Mouse (Mus musculus): ENCODE results near the gene Ttpal. TPM values are rescaled to one million over a fixed set of nuclear protein-coding genes. Genes with fewer than 3 reads are reported as not detected.
A peak's percentile ranks its signal among the peaks of the same experiment; 100 is the strongest.
"Not testable (repeated sequence)": the region's sequence is repeated elsewhere in the genome, so short reads cannot be mapped to it uniquely, and the experiment has no call there.

Ttpal gene
- polyA plus RNA-seq, 1 experiment from 2014 or later = 29.9 TPM

GRCm38 (mm10) chr2:163642685-163643575 is 40.8 kb downstream of the Ttpal start:
- Histone ChIP-seq H3K27ac (replicated peaks) (0 out of 2 replicates have a peak overlapping the region, but pooled peaks have one; percentile 28), H3K4me3 (peak overlapping the region; percentile 80), H3K9me3 (replicated peaks) (no peaks in the 10 kb centered on the region), H3K36me3 (peaks cover 19% of the 10 kb centered on the region), H3K27me3 (ENCODE audit: low read depth, poor library complexity, severe bottlenecking) (no peaks in the 10 kb centered on the region), H3K4me1 (peaks cover 17% of the 10 kb centered on the region)
- 93% methylated on average over 30 of the region's 30 CpGs for WGBS
- no peak for DNase-seq (ENCODE audit: low spot score)

- Histone ChIP-seq H3K27ac (replicated peaks) (peak overlapping the region; percentile 94; the same call in 1 of the 2 replicates), H3K4me1 (peaks cover 17% of the 10 kb centered on the region), H3K27me3 (ENCODE audit: low read depth, poor library complexity, severe bottlenecking) (no peaks in the 10 kb centered on the region), H3K9me3 (replicated peaks) (no peaks in the 10 kb centered on the region), H3K4me3 (peak overlapping the region; percentile 80), H3K36me3 (peaks cover 19% of the 10 kb centered on the region)
- WGBS = 91% methylated on average over 2 of the region's 2 CpGs
- no peak for DNase-seq (ENCODE audit: low spot score)
Observed at GRCm38 (mm10) chr2:163643576-163643971, 41.5 kb downstream of the Ttpal start.

DNA sequence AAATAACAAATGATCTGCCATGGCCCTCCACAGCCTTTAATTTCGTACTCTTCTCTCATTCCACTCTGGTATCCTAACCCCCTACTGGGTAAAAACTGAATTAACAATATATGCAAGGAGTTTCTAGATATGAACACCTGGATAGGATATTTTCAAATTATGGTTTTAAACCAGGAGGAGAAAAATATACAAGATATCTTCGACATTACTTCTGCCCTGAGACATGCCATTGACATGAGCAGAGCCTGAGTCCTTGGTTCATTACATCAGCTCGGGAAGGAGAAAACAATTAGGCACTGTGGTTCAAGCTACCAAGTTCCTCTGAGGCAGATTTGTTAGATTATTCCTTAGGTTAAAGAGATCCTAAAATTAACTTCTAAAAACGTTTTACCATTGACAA is 41.9 kb downstream of the Ttpal start:
- Histone ChIP-seq H3K4me3 (peak overlapping the region; percentile 80), H3K36me3 (peaks cover 19% of the 10 kb centered on the region), H3K4me1 (peaks cover 17% of the 10 kb centered on the region), H3K27ac (replicated peaks) (peak overlapping the region; percentile 94), H3K9me3 (replicated peaks) (no peaks in the 10 kb centered on the region), H3K27me3 (ENCODE audit: low read depth, poor library complexity, severe bottlenecking) (no peaks in the 10 kb centered on the region)
- DNase-seq (ENCODE audit: low spot score) = no peak
- 21% methylated on average over 4 of the region's 4 CpGs for WGBS

DNA sequence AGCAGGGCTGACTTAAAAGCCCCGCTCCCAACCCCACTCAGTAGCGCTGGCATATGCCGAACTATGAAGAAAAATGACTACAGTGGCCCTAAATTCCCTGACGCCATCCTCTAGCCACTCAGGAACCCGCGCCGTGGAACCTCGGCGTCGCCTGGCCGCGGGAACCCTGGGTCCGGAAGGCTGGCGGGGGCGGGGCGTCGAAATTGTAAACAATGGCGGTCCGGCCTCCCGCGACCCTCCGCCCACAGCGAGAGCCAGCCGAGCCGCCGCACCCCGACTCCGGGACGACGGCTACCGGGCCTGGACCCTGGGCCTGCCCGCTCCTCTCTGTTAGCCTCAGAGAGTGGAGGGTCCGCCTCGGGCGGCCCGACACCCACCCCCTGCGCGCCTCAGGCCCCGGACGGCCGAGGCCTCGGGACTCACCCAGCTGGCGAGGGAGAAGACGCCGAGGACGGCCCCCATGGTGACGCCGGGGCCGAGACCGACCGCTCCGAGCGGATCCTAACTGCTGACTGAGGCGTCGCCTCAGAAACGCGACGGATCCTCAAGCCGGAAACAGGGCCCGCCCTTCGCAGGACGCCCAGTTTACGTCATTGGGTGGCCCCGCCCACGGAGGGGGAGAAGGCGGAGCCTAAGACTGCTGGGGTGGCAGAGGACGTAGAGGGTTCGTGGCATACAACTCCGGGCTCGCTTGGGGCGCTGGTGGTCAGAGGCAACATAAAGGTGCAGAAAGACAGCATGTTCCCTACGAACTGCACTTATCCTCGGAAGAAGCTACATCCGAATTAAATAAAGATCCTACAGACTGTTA is 42.7 kb downstream of the Ttpal start, which contains the start of gene Serinc3:
TSS of gene Serinc3 (minus strand) at position 557 of the 811 bp plus-strand sequence.
- H3K36me3 ChIP-seq = peaks cover 19% of the 10 kb centered on the region
- no peaks in the 10 kb centered on the region for H3K27me3 ChIP-seq (ENCODE audit: low read depth, poor library complexity, severe bottlenecking)
- H3K9me3 ChIP-seq (replicated peaks) = no peaks in the 10 kb centered on the region
- peak within 1 kb of the TSS; percentile 94 for H3K27ac ChIP-seq (replicated peaks)
- WGBS = under 1% methylated on average over 74 of the region's 74 CpGs
- H3K4me1 ChIP-seq = peaks cover 17% of the 10 kb centered on the region
- H3K4me3 ChIP-seq = peak within 1 kb of the TSS; percentile 80
- peak; percentile 99 for DNase-seq (ENCODE audit: low spot score)

DNA sequence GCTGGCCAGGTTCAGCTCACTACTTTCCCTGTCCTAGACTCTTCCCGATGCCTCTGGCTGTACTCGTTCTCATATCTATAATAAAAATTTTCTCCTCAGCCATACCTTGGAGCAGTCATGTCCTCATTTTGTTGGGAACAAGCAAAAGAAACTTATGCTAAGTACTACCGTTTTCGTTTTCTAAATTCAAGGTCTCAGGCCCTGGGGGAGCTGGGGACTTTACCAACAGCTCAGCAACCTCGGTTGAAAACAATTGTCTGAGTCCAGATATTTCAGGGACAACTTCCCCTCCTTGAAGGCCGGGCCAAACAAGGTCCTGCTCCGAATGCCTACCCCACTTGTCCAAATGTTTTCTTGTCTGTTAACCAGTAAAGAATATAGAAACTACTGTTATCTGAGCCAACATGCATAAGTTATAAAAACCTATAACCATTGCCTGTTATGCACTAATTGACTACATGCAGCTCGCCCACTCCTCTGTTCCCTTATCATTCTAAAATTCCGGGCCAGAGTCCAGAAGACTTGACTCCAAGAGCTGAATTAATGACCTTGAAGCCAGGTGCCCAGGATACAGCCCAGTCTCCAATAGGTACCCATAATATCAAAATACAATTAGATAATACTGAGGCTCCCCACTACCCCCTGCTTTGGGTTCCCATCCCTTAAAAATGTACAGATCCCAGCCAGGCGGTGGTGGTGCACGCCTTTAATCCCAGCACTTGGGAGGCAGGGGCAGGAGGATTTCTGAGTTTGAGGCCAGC is 43.8 kb downstream of the Ttpal start:
- Histone ChIP-seq H3K27me3 (ENCODE audit: low read depth, poor library complexity, severe bottlenecking) (no peaks in the 10 kb centered on the region), H3K4me1 (peaks cover 17% of the 10 kb centered on the region), H3K4me3 (peak overlapping the region; percentile 80; the same call in 1 of the 2 replicates), H3K27ac (replicated peaks) (peak overlapping the region; percentile 94; the same call in 1 of the 2 replicates), H3K36me3 (peaks cover 16% of the 10 kb centered on the region), H3K9me3 (replicated peaks) (peaks cover 8% of the 10 kb centered on the region)
- no peak for DNase-seq (ENCODE audit: low spot score)
- 84% methylated on average over 11 of the region's 11 CpGs for WGBS

DNA sequence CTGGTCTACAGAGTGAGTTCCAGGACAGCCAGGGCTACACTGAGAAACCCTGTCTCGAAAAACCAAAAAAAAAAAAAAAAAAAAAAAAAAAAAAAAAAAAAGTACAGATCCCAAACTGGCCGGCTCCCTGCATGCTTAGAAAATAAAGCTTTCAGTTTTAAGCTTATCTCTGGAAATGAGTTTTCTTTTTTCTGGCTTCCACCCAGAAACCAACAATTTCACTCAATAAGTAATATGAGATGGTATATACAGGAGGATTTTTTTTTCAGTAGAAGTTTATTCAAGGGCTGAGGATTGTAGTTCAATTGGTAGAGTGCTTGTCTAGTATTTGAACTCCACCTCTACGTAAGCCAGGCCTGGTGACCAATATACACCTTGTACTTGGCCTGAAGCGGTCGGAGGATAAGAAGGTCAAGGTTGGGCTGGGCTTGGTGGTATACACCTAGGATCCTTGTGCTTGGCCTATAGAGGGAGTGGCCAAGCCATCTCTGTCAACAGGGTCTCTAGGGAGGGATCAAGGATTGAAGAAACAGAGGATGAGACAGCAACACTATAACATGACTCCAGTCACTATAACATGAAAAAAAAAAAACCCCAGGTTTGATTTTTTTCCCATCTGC is 44.5 kb downstream of the Ttpal start:
- Histone ChIP-seq H3K4me3 (no peak overlapping the region), H3K4me1 (peaks cover 17% of the 10 kb centered on the region), H3K36me3 (peaks cover 9% of the 10 kb centered on the region), H3K9me3 (replicated peaks) (peaks cover 11% of the 10 kb centered on the region), H3K27me3 (ENCODE audit: low read depth, poor library complexity, severe bottlenecking) (no peaks in the 10 kb centered on the region), H3K27ac (replicated peaks) (no peak overlapping the region)
- DNase-seq (ENCODE audit: low spot score) = no peak
- 97% methylated on average over 5 of the region's 5 CpGs for WGBS

- DNase-seq (ENCODE audit: low spot score); H3K27ac ChIP-seq (replicated peaks); H3K36me3 ChIP-seq; H3K27me3 ChIP-seq (ENCODE audit: low read depth, poor library complexity, severe bottlenecking); H3K4me3 ChIP-seq; H3K9me3 ChIP-seq (replicated peaks): not testable (repeated sequence)
- H3K4me1 ChIP-seq = peaks cover 20% of the 10 kb centered on the region
- 97% methylated on average over 9 of the region's 12 CpGs for WGBS
Observed at GRCm38 (mm10) chr2:163655699-163656098, 53.6 kb downstream of the Ttpal start.

DNA sequence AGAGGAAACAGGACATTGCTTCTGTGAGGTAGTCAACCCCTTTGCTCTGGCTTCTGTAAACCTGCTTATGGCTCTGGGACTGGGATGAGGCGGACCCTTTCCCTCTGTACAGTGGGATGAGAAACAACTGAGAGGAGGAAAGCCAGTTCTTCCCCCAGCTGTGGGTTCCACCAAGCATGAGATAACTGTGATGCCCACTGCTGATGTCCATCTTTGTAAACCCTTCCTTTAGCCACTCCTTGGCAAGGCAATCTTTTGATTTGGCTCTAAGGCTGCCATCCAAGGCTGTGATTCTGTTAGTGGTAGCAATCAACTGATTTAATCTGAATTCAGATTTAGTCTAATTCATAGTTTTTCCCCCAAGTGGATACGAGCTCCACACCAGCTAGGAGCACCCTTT is 55.4 kb downstream of the Ttpal start:
- H3K27me3 ChIP-seq (ENCODE audit: low read depth, poor library complexity, severe bottlenecking) = no peaks in the 10 kb centered on the region
- 90% methylated on average over 2 of the region's 2 CpGs for WGBS
- H3K27ac ChIP-seq (replicated peaks) = no peak overlapping the region
- peaks cover 30% of the 10 kb centered on the region for H3K4me1 ChIP-seq
- H3K9me3 ChIP-seq (replicated peaks) = 0 out of 2 replicates have a peak, but pooled peaks cover 2% of the 10 kb centered on the region
- no peak overlapping the region for H3K4me3 ChIP-seq
- DNase-seq (ENCODE audit: low spot score) = no peak
- peaks cover 5% of the 10 kb centered on the region; the same call in 1 of the 2 replicates for H3K36me3 ChIP-seq

DNA sequence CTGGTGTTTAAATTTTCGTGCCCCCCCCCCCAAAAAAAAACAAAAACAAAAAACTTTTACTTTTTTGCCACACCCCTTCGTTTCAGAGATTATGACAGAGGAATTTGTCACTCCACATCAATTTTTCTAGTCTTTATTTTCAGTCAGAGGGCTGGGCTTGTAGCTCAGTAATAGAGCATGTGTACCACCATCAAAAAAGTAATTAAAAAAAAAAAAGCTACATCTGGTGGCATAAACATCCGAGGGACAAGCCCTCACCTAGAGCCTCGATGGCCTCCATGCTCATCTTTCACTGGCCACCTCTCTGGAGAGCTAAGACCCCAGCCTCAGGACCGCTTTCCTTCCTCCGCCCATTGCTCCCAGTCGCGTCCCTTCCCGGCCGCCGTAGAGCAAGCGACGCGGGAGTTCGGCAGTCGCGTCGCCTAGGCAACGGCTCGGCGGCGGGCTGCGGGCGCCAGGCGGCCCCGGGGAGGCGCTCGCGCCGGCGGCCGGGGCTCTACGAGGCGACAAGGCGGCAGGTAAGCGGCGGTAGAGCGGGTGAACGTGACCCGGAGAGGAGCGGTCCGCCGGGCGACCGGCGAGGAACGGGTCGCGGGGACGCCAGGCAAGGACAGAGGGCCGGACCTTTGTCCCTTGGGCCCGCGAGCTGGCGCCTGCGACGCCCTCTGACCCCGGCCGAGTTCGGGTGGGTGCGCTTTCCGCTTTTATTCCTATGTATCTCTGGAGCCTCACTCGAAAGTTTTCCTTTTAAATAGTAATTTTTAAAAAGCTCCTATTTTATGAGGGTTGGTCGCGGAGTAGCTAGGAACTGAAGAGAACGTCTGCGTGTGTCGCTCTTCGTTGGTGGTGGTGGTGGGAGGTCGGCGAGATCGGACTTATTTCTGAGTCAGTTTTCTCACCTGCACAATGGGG is 56.1 kb downstream of the Ttpal start, which contains the start of gene Pkig:
TSS of gene Pkig (plus strand) at position 412 of the 912 bp plus-strand sequence.
- Histone ChIP-seq H3K27me3 (ENCODE audit: low read depth, poor library complexity, severe bottlenecking) (no peaks in the 10 kb centered on the region), H3K4me3 (peak within 1 kb of the TSS; percentile 82), H3K9me3 (replicated peaks) (0 out of 2 replicates have a peak, but pooled peaks cover 2% of the 10 kb centered on the region), H3K27ac (replicated peaks) (peak within 1 kb of the TSS; percentile 95), H3K36me3 (peaks cover 5% of the 10 kb centered on the region; the same call in 1 of the 2 replicates), H3K4me1 (peaks cover 30% of the 10 kb centered on the region)
- WGBS = under 1% methylated on average over 71 of the region's 71 CpGs
- peak; percentile 90 for DNase-seq (ENCODE audit: low spot score)

DNA sequence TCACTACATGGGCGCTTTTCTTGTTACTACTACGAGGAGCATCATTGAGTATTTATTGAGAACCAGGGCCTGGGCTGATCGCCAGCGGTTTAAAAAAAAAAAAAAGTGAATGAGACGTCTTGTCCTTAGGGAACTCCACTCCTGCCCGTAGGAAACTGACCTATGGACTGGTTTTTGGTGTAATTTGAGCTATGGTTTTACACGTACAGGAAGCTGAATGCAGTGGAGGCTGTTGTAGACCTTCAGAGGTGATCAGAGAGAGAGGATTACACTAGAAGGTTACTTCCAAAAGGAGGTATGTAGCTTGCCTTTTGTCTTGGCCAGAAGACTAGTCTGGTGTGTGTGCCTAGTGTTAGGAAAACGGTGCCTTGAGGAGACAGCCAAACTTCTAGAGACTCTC is 56.8 kb downstream of the Ttpal start:
- Histone ChIP-seq H3K27me3 (ENCODE audit: low read depth, poor library complexity, severe bottlenecking) (no peaks in the 10 kb centered on the region), H3K9me3 (replicated peaks) (0 out of 2 replicates have a peak, but pooled peaks cover 2% of the 10 kb centered on the region), H3K27ac (replicated peaks) (peak overlapping the region; percentile 95), H3K36me3 (peaks cover 8% of the 10 kb centered on the region), H3K4me1 (peaks cover 30% of the 10 kb centered on the region), H3K4me3 (peak overlapping the region; percentile 82)
- peak; percentile 18 for DNase-seq (ENCODE audit: low spot score)
- whole genome bisulfite sequencing = 2% methylated on average over 8 of the region's 8 CpGs

- DNase-seq (ENCODE audit: low spot score) = no peak
- Histone ChIP-seq H3K9me3 (replicated peaks) (0 out of 2 replicates have a peak, but pooled peaks cover 2% of the 10 kb centered on the region), H3K36me3 (peaks cover 13% of the 10 kb centered on the region), H3K4me3 (peak overlapping the region; percentile 82), H3K27ac (replicated peaks) (peak overlapping the region; percentile 95; the same call in 1 of the 2 replicates), H3K4me1 (peaks cover 30% of the 10 kb centered on the region), H3K27me3 (ENCODE audit: low read depth, poor library complexity, severe bottlenecking) (no peaks in the 10 kb centered on the region)
- 78% methylated on average over 12 of the region's 12 CpGs for WGBS
Observed at GRCm38 (mm10) chr2:163659431-163659830, 57.3 kb downstream of the Ttpal start.

All from midbrain, embryonic 10.5 days (tissue).